In genomic region chr14:22514362-22515084, GRCm38 (mm10) we compare ENCODE assay signal across 11 mouse cellular contexts.
DNase-seq lines count a peak whose midpoint lies in the region; ATAC-seq lines count a peak whose summit lies in the region.
"Had no signal": no experiment of that assay in that cellular context is flagged by ENCODE, and none has a peak within 500 bp of the region (broad histone marks: within the 10 kb centered on the region; RNA-seq: fewer than 3 reads in every experiment).

No protein-coding gene starts in this region.

- peak overlapping the region; percentile 15; the same call in 1 of the 2 replicates for H3K4me2 ChIP-seq in hindbrain, embryonic 16.5 days (ENCODE audit: low read length)
- H3K4me2 ChIP-seq in hindbrain, embryonic 11.5 days (replicated peaks; ENCODE audit: low read depth, low read length): no peak overlapping the region
- H3K4me2 ChIP-seq: liver, embryonic 15.5 days; neural tube, embryonic 13.5 days had no signal

- H3K4me3 ChIP-seq in hindbrain, embryonic 16.5 days (ENCODE audit: low read length): no peak overlapping the region
- H3K4me3 ChIP-seq in hindbrain, embryonic 11.5 days (ENCODE audit: low read depth, low read length): no peak overlapping the region
- H3K4me3 ChIP-seq: liver, embryonic 15.5 days; neural tube, embryonic 13.5 days had no signal

- peaks cover 3% of the 10 kb centered on the region; the same call in 1 of the 2 replicates for H3K9me3 ChIP-seq in hindbrain, embryonic 16.5 days (ENCODE audit: control insufficient read depth, low read length)
- no peaks in the 10 kb centered on the region for H3K9me3 ChIP-seq in hindbrain, embryonic 11.5 days (ENCODE audit: control insufficient read depth, low read length)
- H3K9me3 ChIP-seq: liver, embryonic 15.5 days had no signal

- ATAC-seq in hindbrain, embryonic 16.5 days: no peak
- ATAC-seq in hindbrain, embryonic 11.5 days (ENCODE audit: low FRiP score): no peak
- no peak for ATAC-seq in monocyte, adult 5-6 weeks (replicated peaks; ENCODE audit: insufficient number of reproducible peaks, low FRiP score, low TSS enrichment, poor library complexity, severe bottlenecking)
- ATAC-seq: inflammation-experienced regulatory T-cells, adult 6 months had no signal

- no peaks in the 10 kb centered on the region for H3K27me3 ChIP-seq in hindbrain, embryonic 16.5 days (replicated peaks; ENCODE audit: control insufficient read depth, insufficient read depth, low read length)
- no peaks in the 10 kb centered on the region for H3K27me3 ChIP-seq in hindbrain, embryonic 11.5 days (ENCODE audit: control insufficient read depth, insufficient read depth, low read length)
- H3K27me3 ChIP-seq: liver, embryonic 15.5 days had no signal

- no peak overlapping the region for H3K27ac ChIP-seq in hindbrain, embryonic 16.5 days (ENCODE audit: low read depth, low read length)
- no peak overlapping the region for H3K27ac ChIP-seq in hindbrain, embryonic 11.5 days (ENCODE audit: low read depth, low read length)
- H3K27ac ChIP-seq: liver, embryonic 15.5 days; neural tube, embryonic 13.5 days had no signal

- no peaks in the 10 kb centered on the region for H3K36me3 ChIP-seq in hindbrain, embryonic 16.5 days (ENCODE audit: control insufficient read depth, insufficient read depth, low read length)
- H3K36me3 ChIP-seq in hindbrain, embryonic 11.5 days (ENCODE audit: control insufficient read depth, insufficient read depth, low read length): no peaks in the 10 kb centered on the region
- H3K36me3 ChIP-seq: liver, embryonic 15.5 days; neural tube, embryonic 13.5 days had no signal

- 50% methylated on average over 5 of the region's 5 CpGs for WGBS in hindbrain, embryonic 16.5 days
- WGBS in hindbrain, embryonic 11.5 days: 86% methylated on average over 5 of the region's 5 CpGs

- no peak overlapping the region for H3K9ac ChIP-seq in hindbrain, embryonic 16.5 days (ENCODE audit: low read depth, low read length)
- no peak overlapping the region for H3K9ac ChIP-seq in hindbrain, embryonic 11.5 days (ENCODE audit: low read depth, low read length)
- H3K9ac ChIP-seq: liver, embryonic 15.5 days; neural tube, embryonic 13.5 days had no signal

- H3K4me1 ChIP-seq in hindbrain, embryonic 16.5 days (ENCODE audit: control insufficient read depth, insufficient read depth, low read depth, low read length): 0 out of 2 replicates have a peak, but pooled peaks cover 3% of the 10 kb centered on the region
- no peaks in the 10 kb centered on the region for H3K4me1 ChIP-seq in hindbrain, embryonic 11.5 days (replicated peaks; ENCODE audit: control insufficient read depth, insufficient read depth, low read length)
- H3K4me1 ChIP-seq: liver, embryonic 15.5 days; neural tube, embryonic 13.5 days had no signal

- no peak for DNase-seq in hindbrain, embryonic 11.5 days (ENCODE audit: low spot score)
- DNase-seq in right cerebral cortex, postnatal 4 days: peak; percentile 58
- no peak for DNase-seq in right cerebral cortex, adult 18-20 months
- DNase-seq in kidney, postnatal 25 days: peak; percentile 39 to 40
- DNase-seq in ovary, postnatal 10 days (ENCODE audit: low spot score): peak; percentile 13
- DNase-seq in frontal cortex, postnatal 14 days (ENCODE audit: low spot score in 2 of 2): no peak

Comparison
In these comparisons a context has a peak if more than half of its experiments do, and no peak if none do; other contexts are left out.
1. DNase-seq: peak in right cerebral cortex, postnatal 4 days (single experiment), kidney, postnatal 25 days (2 of 2) and ovary, postnatal 10 days (single experiment); none in hindbrain, embryonic 11.5 days (single experiment), right cerebral cortex, adult 18-20 months (single experiment) and frontal cortex, postnatal 14 days (0 of 2).